Mouse (Mus musculus): ENCODE data around the gene Dctn3. TPM values are rescaled to one million over a fixed set of nuclear protein-coding genes. Genes with fewer than 3 reads are reported as not detected.
"Not testable (repeated sequence)": the region's sequence is repeated elsewhere in the genome, so short reads cannot be mapped to it uniquely, and the experiment has no call there.

Dctn3 gene
- 25.4 and 25.5 TPM in 2 replicates for polyA plus RNA-seq (2012; rRNA removed)

- H3K27ac ChIP-seq (ENCODE audit: insufficient read depth, low read length): no peak within 1 kb of the TSS
These were observed at the start of gene Dctn3 for GRCm38 (mm10) chr4:41722918-41723351. Gene Dctn3, minus strand, starts transcription at chr4:41723170.

GRCm38 (mm10) chr4:41767301-41767700 is 44.3 kb upstream of the Dctn3 start:
- not testable (repeated sequence) for H3K36me3 ChIP-seq (ENCODE audit: control insufficient read depth, insufficient read depth, low read length); DNase-seq (ENCODE audit: low read depth in 1 of 2, low spot score in 2 of 2); H3K27ac ChIP-seq (ENCODE audit: insufficient read depth, low read length); H3K4me1 ChIP-seq (ENCODE audit: control insufficient read depth, insufficient read depth, insufficient read length); H3K4me3 ChIP-seq (ENCODE audit: extremely low read depth, insufficient read depth, insufficient read length); H3K27me3 ChIP-seq (ENCODE audit: control insufficient read depth, insufficient read depth, low read length)
- WGBS: 71% methylated on average over 10 of the region's 10 CpGs

More at GRCm38 (mm10) chr4:41722918-41723351, at the start of gene Dctn3:
- peaks cover 12% of the 10 kb centered on the region for H3K36me3 ChIP-seq (ENCODE audit: control insufficient read depth, insufficient read depth, low read length)
- peak; percentile 79 to 93 for DNase-seq (ENCODE audit: low read depth in 1 of 2, low spot score in 2 of 2)
- TF ChIP-seq POLR2A (IDR thresholded peaks at IDR 0.05; ENCODE audit: low read depth, low read length) (peak; percentile 78), CTCF (IDR thresholded peaks at IDR 0.05; ENCODE audit: extremely low read depth, insufficient read depth, insufficient read length, insufficient replicate concordance) (no peak)
- WGBS: under 1% methylated on average over 27 of the region's 27 CpGs
- peak within 1 kb of the TSS; percentile 93 for H3K4me3 ChIP-seq (ENCODE audit: extremely low read depth, insufficient read depth, insufficient read length)
- H3K27me3 ChIP-seq (ENCODE audit: control insufficient read depth, insufficient read depth, low read length): peaks cover 15% of the 10 kb centered on the region
- H3K4me1 ChIP-seq (ENCODE audit: control insufficient read depth, insufficient read depth, insufficient read length): peaks cover 7% of the 10 kb centered on the region; the same call in 1 of the 2 replicates

GRCm38 (mm10) chr4:41763176-41763575 is 40.2 kb upstream of the Dctn3 start:
- DNase-seq (ENCODE audit: low read depth in 1 of 2, low spot score in 2 of 2); H3K36me3 ChIP-seq (ENCODE audit: control insufficient read depth, insufficient read depth, low read length); H3K4me3 ChIP-seq (ENCODE audit: extremely low read depth, insufficient read depth, insufficient read length); H3K27ac ChIP-seq (ENCODE audit: insufficient read depth, low read length); H3K27me3 ChIP-seq (ENCODE audit: control insufficient read depth, insufficient read depth, low read length); H3K4me1 ChIP-seq (ENCODE audit: control insufficient read depth, insufficient read depth, insufficient read length): not testable (repeated sequence)
- 82% methylated on average over 6 of the region's 6 CpGs for WGBS

- 91% methylated on average over 8 of the region's 8 CpGs for WGBS
- not testable (repeated sequence) for H3K36me3 ChIP-seq (ENCODE audit: control insufficient read depth, insufficient read depth, low read length); DNase-seq (ENCODE audit: low read depth in 1 of 2, low spot score in 2 of 2); H3K27ac ChIP-seq (ENCODE audit: insufficient read depth, low read length); H3K27me3 ChIP-seq (ENCODE audit: control insufficient read depth, insufficient read depth, low read length); H3K4me1 ChIP-seq (ENCODE audit: control insufficient read depth, insufficient read depth, insufficient read length); H3K4me3 ChIP-seq (ENCODE audit: extremely low read depth, insufficient read depth, insufficient read length)
These were observed 39.7 kb upstream of the Dctn3 start for GRCm38 (mm10) chr4:41762688-41763114.

- Histone ChIP-seq H3K27ac (ENCODE audit: insufficient read depth, low read length) (no peak overlapping the region), H3K4me3 (ENCODE audit: extremely low read depth, insufficient read depth, insufficient read length) (no peak overlapping the region)
- 75% methylated on average over 8 of the region's 8 CpGs for WGBS
These were observed 39.2 kb upstream of the Dctn3 start for GRCm38 (mm10) chr4:41762099-41762687.

GRCm38 (mm10) chr4:41761680-41762079 is 38.7 kb upstream of the Dctn3 start:
- Histone ChIP-seq H3K27me3 (ENCODE audit: control insufficient read depth, insufficient read depth, low read length) (no peaks in the 10 kb centered on the region), H3K4me3 (ENCODE audit: extremely low read depth, insufficient read depth, insufficient read length) (no peak overlapping the region), H3K4me1 (ENCODE audit: control insufficient read depth, insufficient read depth, insufficient read length) (no peaks in the 10 kb centered on the region), H3K36me3 (ENCODE audit: control insufficient read depth, insufficient read depth, low read length) (peaks cover 8% of the 10 kb centered on the region), H3K27ac (ENCODE audit: insufficient read depth, low read length) (no peak overlapping the region)
- DNase-seq (ENCODE audit: low read depth in 1 of 2, low spot score in 2 of 2): no peak
- TF ChIP-seq CTCF (IDR thresholded peaks at IDR 0.05; ENCODE audit: extremely low read depth, insufficient read depth, insufficient read length, insufficient replicate concordance) (no peak), POLR2A (IDR thresholded peaks at IDR 0.05; ENCODE audit: low read depth, low read length) (no peak)

More at GRCm38 (mm10) chr4:41762099-41762687, 39.2 kb upstream of the Dctn3 start:
- DNase-seq (ENCODE audit: low read depth in 1 of 2, low spot score in 2 of 2): no peak
- H3K27me3 ChIP-seq (ENCODE audit: control insufficient read depth, insufficient read depth, low read length): no peaks in the 10 kb centered on the region
- H3K4me1 ChIP-seq (ENCODE audit: control insufficient read depth, insufficient read depth, insufficient read length): no peaks in the 10 kb centered on the region
- TF ChIP-seq POLR2A (IDR thresholded peaks at IDR 0.05; ENCODE audit: low read depth, low read length) (no peak), CTCF (IDR thresholded peaks at IDR 0.05; ENCODE audit: extremely low read depth, insufficient read depth, insufficient read length, insufficient replicate concordance) (no peak)
- H3K36me3 ChIP-seq (ENCODE audit: control insufficient read depth, insufficient read depth, low read length): peaks cover 4% of the 10 kb centered on the region

- Histone ChIP-seq H3K36me3 (ENCODE audit: control insufficient read depth, insufficient read depth, low read length) (peaks cover 8% of the 10 kb centered on the region), H3K27me3 (ENCODE audit: control insufficient read depth, insufficient read depth, low read length) (no peaks in the 10 kb centered on the region), H3K4me1 (ENCODE audit: control insufficient read depth, insufficient read depth, insufficient read length) (no peaks in the 10 kb centered on the region; the same call in 1 of the 2 replicates), H3K4me3 (ENCODE audit: extremely low read depth, insufficient read depth, insufficient read length) (no peak overlapping the region), H3K27ac (ENCODE audit: insufficient read depth, low read length) (no peak overlapping the region)
- WGBS: 76% methylated on average over 4 of the region's 4 CpGs
- TF ChIP-seq CTCF (IDR thresholded peaks at IDR 0.05; ENCODE audit: extremely low read depth, insufficient read depth, insufficient read length, insufficient replicate concordance) (no peak), POLR2A (IDR thresholded peaks at IDR 0.05; ENCODE audit: low read depth, low read length) (no peak)
- DNase-seq (ENCODE audit: low read depth in 1 of 2, low spot score in 2 of 2): no peak
These were observed 37.9 kb upstream of the Dctn3 start for GRCm38 (mm10) chr4:41760911-41761310.

All from spleen, adult 2 months (tissue).